ENCODE assay signal across 20 mouse cellular contexts in genomic region chr4:139013281-139013680, GRCm38 (mm10). TPM values are rescaled to one million over a fixed set of nuclear protein-coding genes. Genes with fewer than 3 reads are reported as not detected.
"Had no signal": no experiment of that assay in that cellular context is flagged by ENCODE, and none has a peak within 500 bp of the region (broad histone marks: within the 10 kb centered on the region; RNA-seq: fewer than 3 reads in every experiment).

No protein-coding gene starts in this region.

- H3K36me3 ChIP-seq: intestine, embryonic 15.5 days; limb, embryonic 10.5 days; liver, embryonic 15.5 days; midbrain, embryonic 15.5 days; neural tube, embryonic 12.5 days had no signal

- H3K4me2 ChIP-seq: intestine, embryonic 15.5 days; liver, embryonic 11.5 days; liver, embryonic 15.5 days; midbrain, embryonic 11.5 days; midbrain, embryonic 15.5 days; neural tube, embryonic 12.5 days had no signal

- H3K9me3 ChIP-seq: intestine, embryonic 15.5 days; limb, embryonic 10.5 days; liver, embryonic 15.5 days; midbrain, embryonic 15.5 days had no signal

- H3K4me3 ChIP-seq: intestine, embryonic 15.5 days; left cerebral cortex, adult 2 months; limb, embryonic 10.5 days; liver, embryonic 15.5 days; megakaryocyte, embryonic 14.5 days; midbrain, embryonic 15.5 days; neural tube, embryonic 12.5 days had no signal

- H3K27ac ChIP-seq: intestine, embryonic 15.5 days; left cerebral cortex, adult 2 months; limb, embryonic 10.5 days; liver, embryonic 15.5 days; macrophage; midbrain, embryonic 15.5 days; neural tube, embryonic 12.5 days had no signal

- DNase-seq: lung, adult 2 months; lung, postnatal 10 days; right cerebral cortex, postnatal 14 days; thymus, adult 18-20 months; thymus, postnatal 14 days had no signal

- ATAC-seq: intestine, embryonic 15.5 days; midbrain, embryonic 15.5 days had no signal

- H3K4me1 ChIP-seq: liver, embryonic 15.5 days; megakaryocyte, embryonic 14.5 days; midbrain, embryonic 15.5 days had no signal

- H3K27me3 ChIP-seq: intestine, embryonic 15.5 days; liver, embryonic 15.5 days; midbrain, embryonic 15.5 days; neural tube, embryonic 12.5 days had no signal

- H3K9ac ChIP-seq: intestine, embryonic 15.5 days; liver, embryonic 15.5 days; midbrain, embryonic 15.5 days; neural tube, embryonic 12.5 days had no signal

RNA-seq across cellular contexts. Expression of gene Rnf186, which starts 46.4 kb away (rescaled TPM):
- total RNA-seq: layer of hippocampus, postnatal 25 days; left cerebral cortex, adult 2 months; left cerebral cortex, postnatal 14 days; monocyte, adult 5-6 weeks; neutrophil, adult 5-6 weeks had no signal
- polyA plus RNA-seq: limb, embryonic 10.5 days; limb, embryonic 14.5 days; liver, embryonic 11.5 days; macrophage; midbrain, embryonic 11.5 days; neural tube, embryonic 12.5 days had no signal
